Mouse (Mus musculus) ES-E14 (cell line): ENCODE measurements around the gene Mpeg1. TPM values are rescaled to one million over a fixed set of nuclear protein-coding genes. Genes with fewer than 3 reads are reported as not detected.

Experiments
- DNase-seq: peaks from one replicate; pipeline ENCODE4 v3.0.0-alpha.2; 2013; ENCODE audit warnings: low read depth, low spot score
- H3K27ac ChIP-seq: 2 replicates; pipeline ENCODE4 v1.5.1; 2012; ENCODE audit warnings: low read depth, mild to moderate bottlenecking, low read length, moderate library complexity, mixed read lengths; ENCODE audit not compliant: poor library complexity, insufficient read depth, severe bottlenecking
- H3K36me3 ChIP-seq: 2 replicates; pipeline ENCODE4 v1.6.1; 2012; ENCODE audit warnings: mild to moderate bottlenecking, low read length, moderate library complexity, mixed read lengths; ENCODE audit not compliant: control insufficient read depth, poor library complexity, insufficient read depth, severe bottlenecking
- H3K4me1 ChIP-seq, 2 experiments: fragments of 150-350 bp in 1 of 2; sonication (generic) in 1 of 2; 2 replicates each; pipeline ENCODE4 v1.6.1; 2012; ENCODE audit warnings: low read length in 2 of 2, mild to moderate bottlenecking in 1 of 2, mixed read lengths in 1 of 2; ENCODE audit not compliant: control insufficient read depth in 2 of 2, insufficient read depth in 2 of 2, poor library complexity in 1 of 2
- H3K4me3 ChIP-seq, 2 experiments: fragments of 150-350 bp in 1 of 2; sonication (generic) in 1 of 2; 2 replicates each; pipeline ENCODE4 v1.5.1; 2012; ENCODE audit warnings: low read length in 2 of 2, low read depth in 1 of 2, mild to moderate bottlenecking in 1 of 2, mixed read lengths in 1 of 2; ENCODE audit not compliant: insufficient read depth in 1 of 2, poor library complexity in 1 of 2, severe bottlenecking in 1 of 2
- H3K9ac ChIP-seq: 2 replicates; pipeline ENCODE4 v1.6.1; 2012; ENCODE audit warnings: low read depth, mild to moderate bottlenecking, low read length, mixed read lengths; ENCODE audit not compliant: poor library complexity, insufficient read depth, severe bottlenecking
- H3K9me3 ChIP-seq: fragments of 150-350 bp; sonication (generic); 2 replicates; pipeline ENCODE4 v1.6.1; 2012; ENCODE audit warnings: low read depth, mild to moderate bottlenecking, low read length; ENCODE audit not compliant: control insufficient read depth, insufficient read depth
- CHD2 ChIP-seq: IDR thresholded peaks from 2 replicates; pipeline ENCODE4 v1.6.1; 2014; ENCODE audit warnings: mild to moderate bottlenecking, low read depth, low read length, inconsistent platforms
- HCFC1 ChIP-seq: IDR thresholded peaks from 2 replicates; pipeline ENCODE4 v1.6.1; 2012; ENCODE audit warnings: low read length, inconsistent platforms, borderline replicate concordance; ENCODE audit not compliant: insufficient read depth
- MAFK ChIP-seq: IDR thresholded peaks from 2 replicates; pipeline ENCODE4 v1.6.1; 2014; ENCODE audit warnings: mild to moderate bottlenecking, low read depth, low read length, inconsistent platforms; ENCODE audit not compliant: insufficient read depth
- ZC3H11A ChIP-seq: IDR thresholded peaks from 2 replicates; pipeline ENCODE4 v1.6.1; 2012; ENCODE audit warnings: low read depth, mild to moderate bottlenecking, inconsistent platforms, low read length, borderline replicate concordance
- ZNF384 ChIP-seq: IDR thresholded peaks from 2 replicates; pipeline ENCODE4 v1.6.1; 2012; ENCODE audit warnings: low read depth, low read length, inconsistent platforms
- in situ Hi-C, 2 experiments: fragments of 600-800 bp; cut with MboI; formaldehyde crosslinking; loops; one replicate each; pipeline ENCODE4 v1.15.1; 2025; ENCODE audit warnings: low sequenced_read_pairs in 2 of 2, inconsistent platforms in 1 of 2; ENCODE audit not compliant: unreplicated experiment in 2 of 2
- total RNA-seq: library from RNA; depleted of rRNA; stranded (reverse); fragments of 300-350 nt; gene quantifications from 2 replicates; pipeline ENCODE4 v1.2.3, GENCODE M21; 2012

The Mpeg1 gene
- total RNA-seq, 1 experiment, result 0.18 TPM

GRCm38 (mm10) chr19:12420555-12420954 lies 40.0 kb upstream of the Mpeg1 start:
- Histone ChIP-seq H3K36me3 (no peaks in the 10 kb centered on the region), H3K4me3 (no peak overlapping the region), H3K9me3 (no peaks in the 10 kb centered on the region), H3K4me1 (no peaks in the 10 kb centered on the region), H3K9ac (no peak overlapping the region), H3K27ac (no peak overlapping the region)
- TF ChIP-seq MAFK, result no peak
- TF ChIP-seq CHD2, result no peak
- TF ChIP-seq ZC3H11A, result no peak
- TF ChIP-seq HCFC1, result no peak
- no peak for DNase-seq
- in situ Hi-C loops, result loop anchor here in 1 of 2 experiments (25.0 kb wide), 1 partner anchor 283 kb away; no protein-coding TSS in a partner anchor

- no peak for TF ChIP-seq MAFK
- TF ChIP-seq ZNF384, result no peak
- TF ChIP-seq CHD2, result no peak
- TF ChIP-seq HCFC1, result no peak
- no peak for TF ChIP-seq ZC3H11A
- Histone ChIP-seq H3K4me1 (no peaks in the 10 kb centered on the region), H3K9ac (no peak overlapping the region), H3K36me3 (no peaks in the 10 kb centered on the region), H3K4me3 (no peak overlapping the region), H3K9me3 (no peaks in the 10 kb centered on the region), H3K27ac (no peak overlapping the region)
- DNase-seq, result no peak
- in situ Hi-C loops, result loop anchor here in 1 of 2 experiments (25.0 kb wide), 1 partner anchor 284 kb away; no protein-coding TSS in a partner anchor
These were observed 38.9 kb upstream of the Mpeg1 start for GRCm38 (mm10) chr19:12421680-12422079.

- TF ChIP-seq CHD2 (no peak), ZC3H11A (no peak), HCFC1 (no peak), MAFK (no peak), ZNF384 (no peak)
- Histone ChIP-seq H3K4me3 (no peak overlapping the region), H3K4me1 (no peaks in the 10 kb centered on the region), H3K9ac (no peak overlapping the region), H3K9me3 (no peaks in the 10 kb centered on the region), H3K36me3 (no peaks in the 10 kb centered on the region), H3K27ac (no peak overlapping the region)
- in situ Hi-C loops, result no loop called here
- DNase-seq, result no peak
These were observed 33.5 kb upstream of the Mpeg1 start for GRCm38 (mm10) chr19:12427101-12427500.

GRCm38 (mm10) chr19:12427605-12428004 lies 33.0 kb upstream of the Mpeg1 start, which contains the start of gene Pfpl:
Gene Pfpl, plus strand, starts transcription at chr19:12427905.
- TF ChIP-seq HCFC1 (no peak), CHD2 (no peak), MAFK (no peak), ZC3H11A (no peak)
- in situ Hi-C loops, result no loop called here
- Histone ChIP-seq H3K27ac (no peak within 1 kb of the TSS), H3K36me3 (no peaks in the 10 kb centered on the region), H3K4me3 (no peak within 1 kb of the TSS), H3K9me3 (no peaks in the 10 kb centered on the region), H3K4me1 (no peaks in the 10 kb centered on the region), H3K9ac (no peak within 1 kb of the TSS)
- DNase-seq, result no peak

GRCm38 (mm10) chr19:12433033-12433432 lies 27.5 kb upstream of the Mpeg1 start:
- no peaks in the 10 kb centered on the region for H3K4me1 ChIP-seq
- no peaks in the 10 kb centered on the region for H3K36me3 ChIP-seq
- no peak overlapping the region for H3K9ac ChIP-seq
- in situ Hi-C loops, result no loop called here
- no peaks in the 10 kb centered on the region for H3K9me3 ChIP-seq
- no peak for DNase-seq
- no peak overlapping the region for H3K4me3 ChIP-seq
- TF ChIP-seq ZC3H11A (no peak; the same call in 1 of the 2 replicates), CHD2 (no peak)
- no peak overlapping the region for H3K27ac ChIP-seq
